Mouse (Mus musculus) cerebellum, adult 9-10 months (tissue): Measurements from ENCODE around the gene Zbtb44.

Experiments used
- DNase-seq: peaks from one replicate; pipeline ENCODE4 v3.0.0; 2022

Gene Zbtb44

GRCm38 (mm10) chr9:31117488-31117887 is 87.0 kb downstream of the Zbtb44 start:
- no peak for DNase-seq

GRCm38 (mm10) chr9:31118520-31119298 is 88.3 kb downstream of the Zbtb44 start:
- no peak for DNase-seq

- DNase-seq = no peak
These were observed 89.0 kb downstream of the Zbtb44 start for GRCm38 (mm10) chr9:31119405-31119804.

- DNase-seq = no peak
These were observed 89.6 kb downstream of the Zbtb44 start for GRCm38 (mm10) chr9:31119882-31120532.

GRCm38 (mm10) chr9:31120533-31120915 is 90.1 kb downstream of the Zbtb44 start:
- no peak for DNase-seq

- DNase-seq = no peak
These were observed 92.1 kb downstream of the Zbtb44 start for GRCm38 (mm10) chr9:31122464-31123030.
